Mouse (Mus musculus): ENCODE data around the gene Wasf2. TPM values are rescaled to one million over a fixed set of nuclear protein-coding genes. Genes with fewer than 3 reads are reported as not detected.

Gene Wasf2
- polyA plus RNA-seq, 1 experiment from 2014 or later, result 42.9 TPM

DNA sequence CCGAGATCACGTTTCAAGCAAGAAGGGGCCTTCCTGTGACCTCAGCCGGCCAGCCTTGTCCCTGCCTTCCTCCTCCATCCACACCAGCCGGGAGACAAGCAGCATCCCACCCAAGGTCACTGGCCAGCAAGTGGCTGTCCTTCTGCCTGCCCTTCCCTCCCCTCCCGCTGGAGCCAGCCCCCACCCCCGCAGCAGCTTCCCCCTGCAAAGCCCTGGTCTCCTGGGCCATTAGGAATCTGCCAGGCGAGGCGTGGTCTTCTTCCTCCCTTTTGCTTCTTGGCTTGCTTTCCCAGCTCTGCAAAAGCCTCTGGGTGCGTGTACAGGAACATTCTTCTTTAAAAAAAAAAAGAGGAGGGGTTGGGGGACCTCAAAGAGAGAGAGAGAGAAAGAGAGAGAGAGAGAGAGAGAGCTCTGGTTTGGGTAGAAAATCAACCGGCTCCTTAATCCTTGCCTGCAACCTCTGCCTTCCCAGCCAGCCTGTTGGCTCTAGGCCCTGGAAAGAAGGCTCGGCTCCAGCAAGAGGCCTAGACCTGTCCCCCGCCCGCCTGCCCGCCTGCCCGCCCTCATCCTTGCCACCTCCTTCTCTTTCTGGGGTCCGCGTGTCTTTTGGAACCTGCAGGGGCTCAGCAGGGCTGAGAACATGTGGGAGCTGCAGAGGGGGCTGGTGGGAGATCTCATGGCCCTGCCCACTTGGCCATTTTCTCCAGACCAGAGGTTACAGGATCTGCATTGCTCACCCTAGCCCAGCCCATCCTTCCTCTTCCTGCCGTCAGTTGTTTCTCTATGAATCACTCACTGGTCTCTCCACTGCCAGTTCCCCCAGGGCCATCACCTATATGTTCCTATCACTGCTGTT is 12.5 kb upstream of the Wasf2 start:
- Histone ChIP-seq H3K9me3 (replicated peaks) (no peaks in the 10 kb centered on the region), H3K4me2 (peak overlapping the region; percentile 15), H3K9ac (peak overlapping the region; percentile 34; the same call in 1 of the 2 replicates), H3K27ac (peak overlapping the region; percentile 81), H3K27me3 (no peaks in the 10 kb centered on the region), H3K4me1 (peaks cover 21% of the 10 kb centered on the region), H3K36me3 (ENCODE audit: poor library complexity, severe bottlenecking) (no peaks in the 10 kb centered on the region), H3K4me3 (no peak overlapping the region)
- 20% methylated on average over 18 of the region's 18 CpGs for WGBS
- peak; percentile 55 for ATAC-seq

DNA sequence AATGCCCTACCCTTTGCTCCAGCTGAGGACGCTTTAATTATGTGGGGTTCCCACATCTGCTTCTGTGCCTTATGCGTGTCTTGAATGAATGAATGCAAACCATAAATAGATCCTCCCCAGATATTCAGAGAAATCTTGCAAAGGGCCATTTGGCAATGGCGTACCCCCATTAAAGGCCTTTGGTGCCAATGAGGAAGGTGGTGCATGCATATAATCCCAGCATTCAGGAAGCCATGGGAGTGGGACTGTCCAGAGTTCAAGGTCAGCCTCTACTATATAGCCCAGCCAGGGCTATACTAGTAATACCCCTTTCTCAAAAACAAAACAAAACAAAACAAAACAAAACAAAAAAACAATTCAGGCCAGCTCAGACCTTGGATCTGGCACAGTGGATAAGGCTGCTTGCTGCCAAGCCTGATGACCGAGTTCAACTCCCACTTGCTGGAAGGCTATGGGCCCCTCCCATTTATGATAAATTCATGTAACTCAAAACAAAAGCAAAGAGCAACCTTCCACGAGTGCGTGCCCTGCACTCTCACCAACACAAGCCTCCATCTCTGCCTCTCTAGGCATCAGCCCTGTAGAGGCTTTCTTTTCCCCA is 11.4 kb upstream of the Wasf2 start:
- Histone ChIP-seq H3K9me3 (replicated peaks) (no peaks in the 10 kb centered on the region), H3K36me3 (ENCODE audit: poor library complexity, severe bottlenecking) (no peaks in the 10 kb centered on the region), H3K4me3 (no peak overlapping the region), H3K27me3 (no peaks in the 10 kb centered on the region), H3K4me1 (peaks cover 21% of the 10 kb centered on the region), H3K9ac (no peak overlapping the region), H3K27ac (no peak overlapping the region), H3K4me2 (no peak overlapping the region)
- ATAC-seq, result no peak
- WGBS, result 80% methylated on average over 6 of the region's 6 CpGs

DNA sequence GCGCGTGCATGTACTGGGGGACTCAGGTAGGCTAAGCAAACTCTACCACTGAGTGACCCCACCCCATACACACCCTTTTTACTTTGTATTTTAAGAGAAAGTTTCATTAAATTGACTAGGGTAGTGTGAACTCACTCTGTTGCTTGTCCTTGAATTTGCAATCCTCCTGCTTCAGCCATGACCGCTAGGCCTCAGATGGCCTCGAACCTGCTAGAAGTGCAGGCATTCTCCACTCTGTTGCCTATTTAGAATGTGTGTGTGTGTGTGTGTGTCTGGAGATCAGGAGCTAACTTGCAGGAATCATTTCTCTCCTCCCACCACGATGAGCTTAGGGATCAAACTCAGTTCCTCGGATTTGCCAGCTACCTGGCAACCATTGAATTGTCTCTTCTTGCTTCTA is 10.7 kb upstream of the Wasf2 start:
- Histone ChIP-seq H3K4me1 (peaks cover 21% of the 10 kb centered on the region), H3K36me3 (ENCODE audit: poor library complexity, severe bottlenecking) (no peaks in the 10 kb centered on the region), H3K27me3 (no peaks in the 10 kb centered on the region), H3K4me2 (no peak overlapping the region), H3K9me3 (replicated peaks) (0 out of 2 replicates have a peak, but pooled peaks cover 3% of the 10 kb centered on the region), H3K4me3 (no peak overlapping the region), H3K9ac (no peak overlapping the region), H3K27ac (no peak overlapping the region)
- WGBS, result 88% methylated on average over 6 of the region's 6 CpGs
- ATAC-seq, result no peak

DNA sequence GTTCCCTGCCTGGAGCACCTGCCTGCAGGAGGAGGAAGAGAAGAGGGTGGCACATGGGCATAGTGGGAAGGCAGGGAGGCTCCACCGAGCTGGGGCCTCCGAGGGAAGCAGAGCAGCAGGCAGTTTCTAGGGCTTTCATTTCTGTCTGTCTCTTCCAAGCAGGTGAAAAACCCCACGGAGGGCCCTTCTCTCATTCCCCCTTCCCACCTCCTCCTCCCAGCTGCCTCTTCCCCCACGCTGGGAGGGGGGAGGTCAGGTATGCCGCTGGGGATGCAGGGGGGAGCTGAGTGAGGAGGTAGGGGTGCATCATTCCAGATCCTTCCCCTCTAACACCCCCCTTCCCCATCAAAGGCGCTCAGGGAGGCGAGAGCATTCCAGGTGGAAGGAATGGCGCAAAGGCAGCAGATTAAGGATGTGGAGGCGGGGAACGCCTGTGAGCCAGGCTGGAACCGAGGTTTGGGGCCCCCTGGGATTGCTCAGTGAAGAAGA is 9.4 kb upstream of the Wasf2 start:
- no peaks in the 10 kb centered on the region for H3K27me3 ChIP-seq
- no peak for ATAC-seq
- H3K4me1 ChIP-seq, result peaks cover 21% of the 10 kb centered on the region
- under 1% methylated on average over 10 of the region's 11 CpGs for WGBS
- H3K27ac ChIP-seq, result no peak overlapping the region
- no peaks in the 10 kb centered on the region for H3K36me3 ChIP-seq (ENCODE audit: poor library complexity, severe bottlenecking)
- no peak overlapping the region for H3K4me3 ChIP-seq
- H3K9me3 ChIP-seq (replicated peaks), result 0 out of 2 replicates have a peak, but pooled peaks cover 3% of the 10 kb centered on the region
- peak overlapping the region; percentile 46 for H3K9ac ChIP-seq
- no peak overlapping the region for H3K4me2 ChIP-seq

DNA sequence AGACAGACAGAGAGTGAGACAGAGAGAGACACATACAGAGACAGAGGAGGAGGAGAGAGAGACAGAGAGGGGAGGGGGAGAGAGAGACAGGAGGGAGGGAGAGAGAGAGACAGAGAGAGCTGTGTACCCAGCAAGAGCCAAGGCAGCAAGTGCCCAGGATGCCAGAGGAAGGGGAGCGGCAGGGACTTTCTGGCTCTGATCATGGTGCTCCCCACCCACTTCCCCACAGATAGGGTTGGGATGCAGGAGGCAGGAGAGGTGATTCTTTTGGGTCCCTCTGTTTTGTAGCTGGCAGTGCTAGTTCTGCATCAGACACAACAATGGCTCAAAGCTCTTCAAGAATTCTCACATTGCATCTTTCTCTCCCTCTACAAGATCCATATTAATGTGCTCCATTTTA is 8.9 kb upstream of the Wasf2 start:
- no peak overlapping the region for H3K27ac ChIP-seq
- 0 out of 2 replicates have a peak, but pooled peaks cover 3% of the 10 kb centered on the region for H3K9me3 ChIP-seq (replicated peaks)
- 55% methylated on average over 1 of the region's 1 CpGs for WGBS
- H3K27me3 ChIP-seq, result no peaks in the 10 kb centered on the region
- no peaks in the 10 kb centered on the region for H3K36me3 ChIP-seq (ENCODE audit: poor library complexity, severe bottlenecking)
- H3K4me3 ChIP-seq, result no peak overlapping the region
- no peak for ATAC-seq
- H3K9ac ChIP-seq, result no peak overlapping the region
- peaks cover 21% of the 10 kb centered on the region for H3K4me1 ChIP-seq
- H3K4me2 ChIP-seq, result no peak overlapping the region

DNA sequence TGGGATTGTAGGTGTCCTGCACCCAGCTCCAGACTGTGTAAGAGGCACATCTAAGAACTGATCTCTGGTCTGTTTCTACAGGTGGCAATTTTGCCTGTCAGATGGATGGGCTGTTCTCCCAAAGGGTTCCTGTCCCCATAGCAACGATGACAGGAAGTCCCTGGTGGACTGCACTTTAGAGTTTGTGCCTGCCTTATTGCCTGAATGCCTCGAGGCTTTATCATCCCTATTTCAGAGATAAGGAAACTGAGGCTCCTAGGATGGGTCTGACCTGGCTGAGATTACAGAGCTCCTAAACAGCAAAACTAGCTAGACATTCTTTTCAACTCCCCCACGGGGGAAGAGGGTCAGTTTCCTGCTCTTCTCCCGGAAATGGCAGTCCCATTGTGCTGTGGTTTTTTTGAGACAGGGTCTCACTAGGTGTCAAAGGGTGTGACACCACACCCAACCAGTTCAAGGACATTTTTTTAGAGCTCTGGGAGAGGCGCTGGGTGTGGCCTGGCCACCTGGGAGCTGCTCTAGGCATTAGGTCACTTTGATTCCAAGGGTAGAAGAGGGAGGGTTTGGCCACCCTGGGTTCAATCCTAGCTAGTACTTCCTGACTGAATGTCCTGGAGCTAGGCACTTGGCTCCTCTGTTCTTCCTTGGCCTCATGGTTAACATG is 8.2 kb upstream of the Wasf2 start:
- ATAC-seq, result no peak
- Histone ChIP-seq H3K9ac (no peak overlapping the region), H3K36me3 (ENCODE audit: poor library complexity, severe bottlenecking) (no peaks in the 10 kb centered on the region), H3K4me3 (no peak overlapping the region), H3K4me2 (no peak overlapping the region), H3K27ac (no peak overlapping the region), H3K27me3 (no peaks in the 10 kb centered on the region), H3K9me3 (replicated peaks) (0 out of 2 replicates have a peak, but pooled peaks cover 3% of the 10 kb centered on the region), H3K4me1 (peaks cover 16% of the 10 kb centered on the region)
- WGBS, result 50% methylated on average over 5 of the region's 5 CpGs

DNA sequence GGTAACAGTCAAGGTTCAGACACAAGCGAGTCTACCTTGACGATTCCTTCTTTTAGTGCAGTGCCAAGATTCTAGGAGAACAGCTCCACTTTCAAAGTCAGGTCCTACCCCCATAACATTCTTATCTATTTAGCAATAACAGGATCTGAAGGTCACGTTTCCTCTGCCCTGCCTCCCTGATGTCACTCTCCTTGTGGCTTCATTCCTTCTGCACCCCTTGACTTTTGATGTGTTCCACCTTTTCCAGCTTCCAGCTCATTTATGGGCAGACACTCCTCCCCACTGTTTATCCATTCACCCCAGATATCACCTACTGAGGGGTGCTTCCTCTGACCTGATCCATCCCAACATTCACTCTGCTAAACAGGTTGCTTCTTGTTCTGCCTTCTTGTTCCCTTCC is 3.2 kb upstream of the Wasf2 start:
- Histone ChIP-seq H3K9ac (no peak overlapping the region), H3K9me3 (replicated peaks) (0 out of 2 replicates have a peak, but pooled peaks cover 3% of the 10 kb centered on the region), H3K27me3 (no peaks in the 10 kb centered on the region), H3K4me1 (peaks cover 22% of the 10 kb centered on the region), H3K36me3 (ENCODE audit: poor library complexity, severe bottlenecking) (no peaks in the 10 kb centered on the region), H3K4me3 (no peak overlapping the region), H3K4me2 (no peak overlapping the region), H3K27ac (no peak overlapping the region)
- ATAC-seq, result no peak
- WGBS, result 85% methylated on average over 3 of the region's 3 CpGs

DNA sequence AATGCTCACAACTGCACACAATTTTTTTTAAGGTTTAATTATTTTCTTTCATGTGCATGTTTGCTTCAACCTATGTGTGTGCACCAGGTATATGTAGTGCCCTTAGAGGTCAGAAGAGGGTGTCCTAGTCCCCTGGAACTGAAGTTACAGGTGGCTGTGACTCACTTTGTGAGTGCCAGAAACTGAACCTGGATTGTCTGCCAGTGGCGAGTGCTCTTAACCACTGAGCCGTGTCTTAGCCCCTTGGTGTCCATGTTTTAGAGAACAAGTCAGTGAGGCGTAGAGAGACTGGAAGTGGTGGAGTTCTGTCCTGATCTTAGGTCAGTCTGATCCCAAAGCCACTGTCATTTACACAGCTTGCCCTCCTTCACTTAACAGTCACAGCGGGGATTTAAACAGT is 2.4 kb upstream of the Wasf2 start:
- Histone ChIP-seq H3K27me3 (no peaks in the 10 kb centered on the region), H3K4me2 (no peak overlapping the region), H3K36me3 (ENCODE audit: poor library complexity, severe bottlenecking) (no peaks in the 10 kb centered on the region), H3K4me3 (no peak overlapping the region), H3K9ac (no peak overlapping the region), H3K27ac (no peak overlapping the region), H3K4me1 (peaks cover 25% of the 10 kb centered on the region), H3K9me3 (replicated peaks) (0 out of 2 replicates have a peak, but pooled peaks cover 3% of the 10 kb centered on the region)
- no peak for ATAC-seq
- 77% methylated on average over 4 of the region's 4 CpGs for WGBS

DNA sequence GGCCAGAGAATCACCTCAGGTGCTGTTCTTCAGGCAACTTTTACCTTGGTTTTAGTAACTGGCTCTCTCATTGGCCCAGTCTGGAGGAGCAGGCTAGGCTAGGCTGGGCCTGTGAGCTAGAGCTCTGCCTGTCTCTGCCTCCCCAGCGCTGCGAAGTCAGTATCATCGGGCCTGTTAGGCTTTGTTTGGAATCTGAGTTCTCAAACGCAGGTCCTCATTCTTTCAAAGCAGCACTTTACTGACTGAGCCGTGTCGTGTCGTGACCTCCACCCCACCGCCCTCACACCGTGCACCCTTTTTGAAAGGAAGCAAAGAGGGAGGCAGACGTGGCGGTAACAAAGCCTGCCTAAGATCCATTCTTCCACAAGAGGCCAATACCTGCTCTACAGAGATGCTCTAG is 914 bp upstream of the Wasf2 start:
- ATAC-seq, result no peak
- Histone ChIP-seq H3K36me3 (ENCODE audit: poor library complexity, severe bottlenecking) (0 out of 2 replicates have a peak, but pooled peaks cover 3% of the 10 kb centered on the region), H3K27ac (peak overlapping the region; percentile 53), H3K27me3 (no peaks in the 10 kb centered on the region), H3K4me3 (peak overlapping the region; percentile 91), H3K4me1 (peaks cover 25% of the 10 kb centered on the region), H3K4me2 (peak overlapping the region; percentile 79), H3K9me3 (replicated peaks) (no peaks in the 10 kb centered on the region), H3K9ac (peak overlapping the region; percentile 59)
- WGBS, result 32% methylated on average over 11 of the region's 11 CpGs

DNA sequence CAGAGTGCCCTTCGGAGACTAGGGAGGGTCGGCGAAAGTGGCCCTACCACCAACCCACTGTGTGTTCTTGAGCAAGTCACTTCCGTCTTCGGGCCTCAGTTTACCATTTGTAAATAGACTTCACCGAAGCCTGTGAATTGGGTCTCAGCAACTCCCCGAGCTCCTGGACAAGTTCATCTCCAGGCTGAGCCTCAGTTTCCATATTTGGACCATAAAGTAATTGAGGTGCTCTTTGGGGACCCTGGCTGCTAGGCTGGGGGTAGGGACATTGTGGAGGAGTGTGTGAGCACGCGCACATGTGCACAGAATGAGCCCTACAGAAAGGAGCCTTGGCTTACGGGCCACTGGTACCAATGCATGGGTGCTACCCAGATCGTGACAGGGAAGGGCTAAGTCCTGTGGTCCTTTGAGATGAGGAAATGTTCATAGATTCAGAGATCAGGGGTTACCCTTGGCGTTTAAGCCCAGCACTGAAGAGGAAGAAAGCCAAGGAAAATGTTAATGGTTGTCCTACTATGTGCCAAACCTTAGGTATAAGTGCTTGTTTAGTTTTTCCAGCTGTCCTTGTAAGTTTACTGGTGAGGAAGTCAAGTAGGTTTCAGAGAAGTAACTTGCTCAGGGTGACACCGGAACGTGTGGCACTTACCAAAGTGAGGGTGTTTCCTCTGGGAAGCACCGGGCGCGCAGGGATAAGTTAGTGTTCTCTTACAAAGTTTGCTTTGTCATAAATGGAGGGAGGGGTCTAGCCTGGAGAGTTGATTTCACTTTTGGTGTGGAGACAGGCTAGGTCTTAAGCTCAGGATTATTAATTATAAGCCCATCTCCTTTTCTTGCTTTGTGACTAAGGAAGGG is 811 bp downstream of the Wasf2 start:
- Histone ChIP-seq H3K27ac (0 out of 2 replicates have a peak overlapping the region, but pooled peaks have one; percentile 20), H3K9me3 (replicated peaks) (no peaks in the 10 kb centered on the region), H3K4me3 (peak overlapping the region; percentile 91), H3K9ac (peak overlapping the region; percentile 82), H3K4me1 (peaks cover 25% of the 10 kb centered on the region), H3K27me3 (no peaks in the 10 kb centered on the region), H3K36me3 (ENCODE audit: poor library complexity, severe bottlenecking) (peaks cover 9% of the 10 kb centered on the region; the same call in 1 of the 2 replicates), H3K4me2 (peak overlapping the region; percentile 79)
- 8% methylated on average over 17 of the region's 17 CpGs for WGBS
- peak; percentile 23; the same call in 1 of the 2 replicates for ATAC-seq

DNA sequence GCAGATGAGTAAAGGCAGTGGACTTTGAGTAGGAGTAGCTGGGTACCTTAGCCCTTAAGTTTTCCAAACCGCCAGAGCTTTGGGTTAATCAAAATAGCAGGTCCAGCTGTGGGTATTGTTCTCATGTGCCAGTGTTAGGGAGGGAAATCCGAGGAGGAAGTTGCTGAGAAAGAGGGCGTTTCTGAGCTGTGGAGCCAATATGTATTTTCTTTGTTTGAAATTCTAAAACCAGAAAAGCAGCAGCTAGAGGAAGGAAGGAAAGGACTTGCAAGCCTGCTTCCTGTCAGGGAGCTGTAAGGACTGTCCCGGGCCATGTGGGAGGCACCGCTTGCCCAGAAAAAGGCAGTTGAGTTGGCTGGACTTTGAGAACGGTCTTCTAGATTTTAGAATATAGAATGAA is 1.7 kb downstream of the Wasf2 start:
- no peaks in the 10 kb centered on the region for H3K27me3 ChIP-seq
- H3K9me3 ChIP-seq (replicated peaks), result no peaks in the 10 kb centered on the region
- peak overlapping the region; percentile 91 for H3K4me3 ChIP-seq
- H3K9ac ChIP-seq, result peak overlapping the region; percentile 82
- peak overlapping the region; percentile 79 for H3K4me2 ChIP-seq
- peaks cover 9% of the 10 kb centered on the region; the same call in 1 of the 2 replicates for H3K36me3 ChIP-seq (ENCODE audit: poor library complexity, severe bottlenecking)
- WGBS, result 26% methylated on average over 6 of the region's 6 CpGs
- peaks cover 25% of the 10 kb centered on the region for H3K4me1 ChIP-seq
- ATAC-seq, result no peak
- 0 out of 2 replicates have a peak overlapping the region, but pooled peaks have one; percentile 22 for H3K27ac ChIP-seq
